Mouse (Mus musculus) stomach, embryonic 15.5 days (tissue): ENCODE results near the gene Id1. TPM values are rescaled to one million over a fixed set of nuclear protein-coding genes. Genes with fewer than 3 reads are reported as not detected.

Source experiments
- ATAC-seq: fragments of 200-750 bp; cut with Nextera tagmentation; 2 replicates; pipeline ENCODE4 v1.8.0; 2017; ENCODE audit warnings: low read depth, moderate number of reproducible peaks, moderate TSS enrichment; ENCODE audit not compliant: insufficient read depth, low FRiP score
- H3K27ac ChIP-seq: fragments of 300-500 bp; sonication (generic); 2 replicates; pipeline ENCODE4 v1.5.1; 2015; ENCODE audit warnings: mild to moderate bottlenecking, inconsistent platforms
- H3K27me3 ChIP-seq: fragments of 300-500 bp; sonication (generic); replicated peaks from 2 replicates; pipeline ENCODE4 v1.6.1; 2015; ENCODE audit warnings: inconsistent platforms
- H3K36me3 ChIP-seq: fragments of 300-500 bp; sonication (generic); 2 replicates; pipeline ENCODE4 v1.6.1; 2015; ENCODE audit warnings: inconsistent platforms
- H3K4me1 ChIP-seq: fragments of 300-500 bp; sonication (generic); 2 replicates; pipeline ENCODE4 v1.6.1; 2015; ENCODE audit warnings: inconsistent platforms
- H3K4me2 ChIP-seq: fragments of 300-500 bp; sonication (generic); 2 replicates; pipeline ENCODE4 v1.6.1; 2015; ENCODE audit warnings: mild to moderate bottlenecking, inconsistent platforms
- H3K4me3 ChIP-seq: fragments of 300-500 bp; sonication (generic); replicated peaks from 2 replicates; pipeline ENCODE4 v1.5.1; 2015; ENCODE audit warnings: inconsistent platforms
- H3K9ac ChIP-seq: fragments of 300-500 bp; sonication (generic); 2 replicates; pipeline ENCODE4 v1.6.1; 2015; ENCODE audit warnings: inconsistent platforms
- H3K9me3 ChIP-seq: fragments of 300-500 bp; sonication (generic); 2 replicates; pipeline ENCODE4 v1.6.1; 2016; ENCODE audit warnings: inconsistent platforms
- WGBS: fragments of 180-500 bp; shearing (Covaris S2); methylation state at CpG from one replicate; pipeline ENCODE4 v1.1.7; 2015; 5-methylcytosine and 5-hydroxymethylcytosine counted together
- polyA plus RNA-seq: library from polyadenylated mRNA; unstranded; fragments of >200 nt; fragmentation: Nextera tagmentation; extraction: Ambion mirVana; gene quantifications from 2 replicates; pipeline ENCODE4 v1.2.1, GENCODE M21; 2015

The Id1 gene
- 117 and 138 TPM in 2 replicates for polyA plus RNA-seq

DNA sequence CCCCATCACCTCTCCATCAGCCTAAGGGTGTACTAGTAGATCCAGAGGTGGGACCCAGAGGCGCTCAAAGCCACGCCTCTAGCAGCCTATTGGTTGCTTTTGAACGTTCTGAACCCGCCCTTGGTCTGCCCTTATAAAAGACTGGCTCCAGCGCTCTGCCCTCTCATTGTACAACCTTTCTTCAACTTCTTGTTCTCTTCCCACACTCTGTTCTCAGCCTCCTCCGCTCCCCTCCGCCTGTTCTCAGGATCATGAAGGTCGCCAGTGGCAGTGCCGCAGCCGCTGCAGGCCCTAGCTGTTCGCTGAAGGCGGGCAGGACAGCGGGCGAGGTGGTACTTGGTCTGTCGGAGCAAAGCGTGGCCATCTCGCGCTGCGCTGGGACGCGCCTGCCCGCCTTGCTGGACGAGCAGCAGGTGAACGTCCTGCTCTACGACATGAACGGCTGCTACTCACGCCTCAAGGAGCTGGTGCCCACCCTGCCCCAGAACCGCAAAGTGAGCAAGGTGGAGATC, at the start of gene Id1:
Gene Id1 (plus strand): TSS at position 162 of the 512 bp plus-strand sequence.
- no peaks in the 10 kb centered on the region for H3K9me3 ChIP-seq
- no peaks in the 10 kb centered on the region for H3K27me3 ChIP-seq
- peak within 1 kb of the TSS; percentile 75 for H3K4me3 ChIP-seq
- H3K27ac ChIP-seq = peak within 1 kb of the TSS; percentile 91
- peaks cover 43% of the 10 kb centered on the region for H3K4me1 ChIP-seq
- peak; percentile 65 for ATAC-seq
- no peaks in the 10 kb centered on the region for H3K36me3 ChIP-seq
- H3K4me2 ChIP-seq = peak within 1 kb of the TSS; percentile 85
- WGBS = 0% methylated on average over 28 of the region's 28 CpGs
- H3K9ac ChIP-seq = peak within 1 kb of the TSS; percentile 82

DNA sequence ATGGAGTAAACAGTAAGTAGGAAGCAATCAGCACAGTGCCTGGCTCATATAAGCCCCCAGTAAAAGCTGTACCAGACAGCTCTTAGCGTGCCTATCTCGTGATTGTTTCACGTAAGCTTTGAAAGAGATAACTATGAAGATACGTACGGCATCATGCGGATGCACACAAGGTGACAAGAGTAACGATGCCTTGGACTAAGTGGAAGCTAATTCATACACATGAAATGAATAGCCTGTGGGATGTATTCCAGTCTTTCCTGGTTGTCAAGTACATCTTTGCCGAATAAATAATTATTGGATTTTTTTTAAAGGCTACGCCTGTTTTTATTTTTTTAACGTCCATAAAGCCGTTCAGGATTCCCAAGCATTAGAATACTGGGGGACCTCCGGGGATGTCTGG, 49.7 kb upstream of the Id1 start:
- no peak for ATAC-seq
- Histone ChIP-seq H3K27ac (peak overlapping the region; percentile 55), H3K4me3 (peak overlapping the region; percentile 12), H3K4me1 (no peaks in the 10 kb centered on the region), H3K27me3 (no peaks in the 10 kb centered on the region), H3K9me3 (no peaks in the 10 kb centered on the region), H3K36me3 (peaks cover 76% of the 10 kb centered on the region), H3K4me2 (peak overlapping the region; percentile 17), H3K9ac (no peak overlapping the region)
- WGBS = 58% methylated on average over 12 of the region's 12 CpGs

DNA sequence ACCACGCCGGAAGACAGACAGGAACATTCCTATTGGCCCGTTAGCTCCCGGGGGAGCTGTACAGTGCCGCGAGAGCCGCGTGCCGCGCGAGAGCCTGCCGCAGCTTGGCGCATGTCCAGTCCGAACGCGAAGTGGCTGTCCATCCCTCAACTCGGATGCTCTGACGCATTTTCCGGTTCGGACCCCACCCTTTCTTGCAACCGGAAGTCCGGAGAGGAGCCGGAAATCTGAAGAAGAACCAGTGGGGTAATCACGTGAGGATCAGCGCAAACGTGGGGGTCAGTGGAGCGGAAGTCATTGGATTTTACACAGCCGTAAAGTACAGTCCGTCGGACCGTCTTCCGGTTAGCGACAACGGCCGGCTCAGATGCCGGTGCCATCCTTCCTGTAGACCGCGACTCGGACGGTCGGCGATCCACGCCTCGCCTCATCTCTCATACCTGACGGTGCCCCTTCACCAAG, 49.2 kb upstream of the Id1 start, which contains the start of gene Mcts2:
Gene Mcts2 (plus strand): TSS at position 230 of the 462 bp plus-strand sequence.
- H3K27me3 ChIP-seq = no peaks in the 10 kb centered on the region
- H3K9me3 ChIP-seq = no peaks in the 10 kb centered on the region
- peak; percentile 97 for ATAC-seq
- no peaks in the 10 kb centered on the region for H3K4me1 ChIP-seq
- WGBS = 45% methylated on average over 45 of the region's 45 CpGs
- H3K27ac ChIP-seq = peak within 1 kb of the TSS; percentile 55
- H3K9ac ChIP-seq = peak within 1 kb of the TSS; percentile 23; the same call in 1 of the 2 replicates
- peak within 1 kb of the TSS; percentile 61 for H3K4me2 ChIP-seq
- H3K36me3 ChIP-seq = peaks cover 71% of the 10 kb centered on the region
- peak within 1 kb of the TSS; percentile 46 for H3K4me3 ChIP-seq

DNA sequence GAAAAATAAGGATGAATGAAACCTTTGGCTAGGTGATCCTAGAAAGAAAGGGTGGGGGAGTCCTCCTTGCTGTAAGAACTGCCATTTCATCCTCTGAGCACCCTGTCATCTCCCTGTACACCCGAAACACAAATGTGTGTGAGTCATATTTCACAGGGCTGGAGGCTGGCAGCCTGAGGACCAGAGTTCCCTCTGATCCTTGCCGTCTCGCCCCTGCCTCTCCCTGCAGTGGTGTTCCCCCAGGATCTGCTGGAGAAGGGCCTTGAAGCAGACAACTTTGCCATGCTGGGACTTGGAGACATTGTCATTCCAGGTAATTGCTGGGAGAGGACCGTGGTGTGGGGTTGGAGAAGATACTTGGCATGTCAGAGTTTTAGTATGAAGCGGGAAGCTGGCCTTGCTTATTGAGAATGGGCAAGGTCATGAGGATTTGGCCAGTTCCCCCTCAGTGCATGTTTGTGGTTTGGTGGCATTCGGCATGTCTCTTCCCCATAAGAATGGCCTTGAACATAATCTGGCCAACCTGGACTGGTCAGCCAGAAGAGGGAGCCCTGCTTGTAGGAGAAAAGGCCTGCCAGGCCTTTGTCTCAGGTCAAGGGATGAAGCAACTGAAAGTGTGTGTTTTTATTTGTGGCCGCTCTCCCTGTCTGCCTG, 44.4 kb upstream of the Id1 start:
- Histone ChIP-seq H3K27me3 (no peaks in the 10 kb centered on the region), H3K4me2 (no peak overlapping the region), H3K9me3 (no peaks in the 10 kb centered on the region), H3K36me3 (peaks cover 38% of the 10 kb centered on the region), H3K4me3 (no peak overlapping the region), H3K9ac (no peak overlapping the region), H3K4me1 (peaks cover 4% of the 10 kb centered on the region; the same call in 1 of the 2 replicates), H3K27ac (no peak overlapping the region)
- ATAC-seq = no peak
- WGBS = 69% methylated on average over 7 of the region's 7 CpGs

DNA sequence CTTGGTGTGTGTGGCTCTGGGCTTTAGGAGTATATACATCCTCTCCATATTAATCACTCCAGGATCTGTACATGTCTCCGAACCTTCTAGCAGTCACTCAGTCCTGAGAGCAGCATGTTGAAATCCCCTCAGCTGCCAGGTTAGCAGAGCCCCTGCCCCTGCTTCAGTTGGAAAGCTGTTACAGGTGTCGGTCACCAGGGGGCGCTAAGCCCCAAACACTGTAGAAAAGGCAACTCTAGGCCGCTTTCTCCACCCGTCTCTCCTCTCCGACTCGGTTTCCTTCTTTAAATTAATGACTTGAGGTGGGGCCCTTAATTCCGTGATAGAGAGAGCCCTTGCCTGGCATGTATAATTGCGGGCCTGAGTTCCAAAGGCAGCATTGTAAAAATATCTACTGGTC, 42.8 kb upstream of the Id1 start:
- Histone ChIP-seq H3K9me3 (no peaks in the 10 kb centered on the region), H3K4me1 (peaks cover 8% of the 10 kb centered on the region), H3K9ac (no peak overlapping the region), H3K36me3 (peaks cover 28% of the 10 kb centered on the region), H3K27ac (0 out of 2 replicates have a peak overlapping the region, but pooled peaks have one; percentile 46), H3K27me3 (no peaks in the 10 kb centered on the region), H3K4me3 (no peak overlapping the region; the same call in 1 of the 2 replicates), H3K4me2 (peak overlapping the region; percentile 33)
- 13% methylated on average over 9 of the region's 9 CpGs for WGBS
- ATAC-seq = no peak

DNA sequence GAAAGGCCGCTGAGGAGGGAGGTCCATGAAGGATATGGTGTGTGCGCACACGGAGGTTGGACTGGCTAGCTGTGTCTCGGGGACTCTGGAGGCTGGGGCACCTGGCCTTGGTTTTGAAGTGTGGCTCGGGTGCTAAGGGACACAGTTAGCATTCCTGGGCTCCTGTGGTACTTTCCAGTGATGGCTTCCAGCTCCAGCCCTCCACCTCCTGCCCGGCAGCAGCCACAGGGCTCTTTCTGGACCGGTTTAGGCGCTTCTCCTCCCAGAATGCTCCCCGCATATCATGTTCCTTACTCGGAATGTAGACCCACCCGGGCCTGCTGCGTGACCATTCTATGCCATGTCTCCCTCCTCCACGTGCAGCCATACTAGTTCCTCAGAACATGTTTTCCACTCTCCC, 42.3 kb upstream of the Id1 start:
- 83% methylated on average over 13 of the region's 13 CpGs for WGBS
- peaks cover 26% of the 10 kb centered on the region for H3K36me3 ChIP-seq

DNA sequence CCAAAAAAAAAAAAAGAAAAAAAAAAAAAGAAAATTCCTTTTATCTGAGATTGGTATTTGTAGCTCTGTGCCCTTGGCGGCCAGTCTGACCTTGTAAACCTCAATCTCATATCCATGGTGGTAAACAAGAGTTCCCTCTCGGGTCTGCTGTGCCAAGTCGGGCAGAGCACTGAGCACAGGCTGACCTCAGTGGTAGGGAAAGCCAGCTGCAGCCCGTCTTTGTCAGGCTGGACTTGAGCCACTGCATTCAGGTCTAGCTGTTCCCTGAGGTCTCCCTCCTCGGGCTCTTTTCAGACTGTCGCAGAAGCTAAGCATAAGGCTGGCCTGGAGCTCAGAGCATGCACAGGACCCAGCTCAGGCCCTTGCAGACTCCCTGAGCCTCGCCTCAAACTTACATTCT, 41.3 kb upstream of the Id1 start:
- 57% methylated on average over 7 of the region's 7 CpGs for WGBS
- Histone ChIP-seq H3K27me3 (no peaks in the 10 kb centered on the region), H3K9me3 (no peaks in the 10 kb centered on the region), H3K4me2 (no peak overlapping the region), H3K4me3 (no peak overlapping the region), H3K36me3 (peaks cover 17% of the 10 kb centered on the region), H3K27ac (no peak overlapping the region), H3K4me1 (peaks cover 8% of the 10 kb centered on the region), H3K9ac (no peak overlapping the region)
- ATAC-seq = no peak

More for the DNA sequence above, 42.3 kb upstream of the Id1 start:
- no peak for ATAC-seq
- Histone ChIP-seq H3K27me3 (no peaks in the 10 kb centered on the region), H3K9ac (no peak overlapping the region), H3K9me3 (no peaks in the 10 kb centered on the region), H3K4me1 (peaks cover 8% of the 10 kb centered on the region), H3K4me3 (no peak overlapping the region; the same call in 1 of the 2 replicates), H3K4me2 (peak overlapping the region; percentile 33), H3K27ac (peak overlapping the region; percentile 46; the same call in 1 of the 2 replicates)

DNA sequence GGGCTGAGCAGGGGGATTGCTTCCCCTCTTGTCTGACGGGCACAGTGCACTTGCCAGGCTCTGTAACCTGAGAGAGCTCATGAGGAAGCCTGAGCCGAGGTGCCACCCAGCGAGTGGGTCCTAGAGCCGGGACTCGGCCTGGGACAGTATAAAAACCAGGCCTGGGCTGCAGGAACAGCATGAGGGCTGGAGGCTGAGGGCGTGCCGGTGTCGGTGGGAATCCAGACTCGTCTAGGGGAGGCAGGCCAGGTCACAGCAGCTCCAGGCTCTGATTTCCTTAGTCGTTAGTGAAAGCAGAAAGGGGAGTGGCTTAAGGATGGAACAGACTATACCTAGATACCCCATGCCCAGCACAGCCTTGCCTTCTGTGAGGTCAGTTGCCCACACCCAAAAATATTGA, 40.0 kb upstream of the Id1 start:
- Histone ChIP-seq H3K9ac (no peak overlapping the region), H3K4me2 (no peak overlapping the region), H3K27ac (peak overlapping the region; percentile 70; the same call in 1 of the 2 replicates), H3K27me3 (no peaks in the 10 kb centered on the region), H3K9me3 (no peaks in the 10 kb centered on the region), H3K4me1 (peaks cover 8% of the 10 kb centered on the region), H3K36me3 (peaks cover 30% of the 10 kb centered on the region), H3K4me3 (no peak overlapping the region)
- 76% methylated on average over 10 of the region's 10 CpGs for WGBS
- ATAC-seq = no peak

DNA sequence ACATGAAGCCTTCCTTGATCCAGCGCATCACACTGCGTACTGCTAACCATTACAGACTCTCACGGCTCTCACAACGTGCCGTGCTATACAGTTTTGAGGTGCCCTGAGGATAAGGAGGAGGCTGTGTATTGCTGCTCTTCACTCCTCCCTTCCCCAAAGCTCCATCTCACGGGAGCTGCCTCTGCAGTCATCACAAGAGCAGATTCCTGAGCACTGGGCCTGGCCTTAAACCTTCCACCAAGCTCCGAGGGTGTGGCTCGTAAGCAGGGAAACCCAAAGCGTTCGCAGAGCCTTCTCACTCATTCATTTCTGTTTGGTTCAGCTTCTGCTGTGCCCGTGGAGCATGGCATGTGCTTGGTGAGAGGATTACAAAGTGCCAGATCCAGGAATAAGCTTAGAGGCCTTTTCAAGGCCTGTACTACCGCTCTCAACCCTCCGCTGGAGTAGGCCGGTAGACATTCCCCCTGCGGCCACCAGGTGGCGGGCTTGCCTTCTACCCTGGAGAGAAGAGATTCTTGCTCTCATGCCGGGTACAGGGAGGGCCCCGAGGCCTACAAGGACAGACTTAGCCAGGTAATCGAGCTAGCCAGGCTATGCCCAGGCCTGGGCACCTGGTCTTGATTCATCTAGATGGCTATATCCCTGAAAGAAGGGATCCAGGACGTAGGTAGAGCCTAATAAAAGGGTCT, 39.4 kb upstream of the Id1 start:
- Histone ChIP-seq H3K27ac (peak overlapping the region; percentile 70), H3K4me2 (no peak overlapping the region), H3K9ac (peak overlapping the region; percentile 24; the same call in 1 of the 2 replicates), H3K4me3 (no peak overlapping the region), H3K4me1 (peaks cover 8% of the 10 kb centered on the region), H3K27me3 (no peaks in the 10 kb centered on the region), H3K9me3 (no peaks in the 10 kb centered on the region), H3K36me3 (peaks cover 36% of the 10 kb centered on the region)
- 40% methylated on average over 20 of the region's 20 CpGs for WGBS
- ATAC-seq = peak; percentile 37

DNA sequence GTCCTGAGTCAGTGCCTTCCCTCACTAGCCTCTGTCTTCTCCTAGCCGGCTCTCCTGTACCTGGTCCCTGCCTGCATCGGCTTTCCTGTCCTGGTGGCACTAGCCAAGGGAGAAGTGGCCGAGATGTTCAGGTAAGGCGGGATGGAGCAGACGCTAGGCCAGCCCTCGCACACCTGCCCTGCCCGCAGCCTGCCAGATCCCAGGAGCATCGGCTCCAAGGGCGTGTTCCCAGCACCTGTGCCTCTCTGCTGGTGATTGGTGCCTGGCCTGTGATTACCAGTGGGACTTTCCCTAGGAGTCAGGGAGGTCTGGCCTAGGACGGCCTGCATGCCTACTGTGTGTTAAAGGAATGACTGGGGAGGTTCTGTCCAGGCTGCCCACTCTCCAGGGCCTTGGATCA, 35.9 kb upstream of the Id1 start:
- H3K36me3 ChIP-seq = peaks cover 57% of the 10 kb centered on the region
- H3K27ac ChIP-seq = 0 out of 2 replicates have a peak overlapping the region, but pooled peaks have one; percentile 18

DNA sequence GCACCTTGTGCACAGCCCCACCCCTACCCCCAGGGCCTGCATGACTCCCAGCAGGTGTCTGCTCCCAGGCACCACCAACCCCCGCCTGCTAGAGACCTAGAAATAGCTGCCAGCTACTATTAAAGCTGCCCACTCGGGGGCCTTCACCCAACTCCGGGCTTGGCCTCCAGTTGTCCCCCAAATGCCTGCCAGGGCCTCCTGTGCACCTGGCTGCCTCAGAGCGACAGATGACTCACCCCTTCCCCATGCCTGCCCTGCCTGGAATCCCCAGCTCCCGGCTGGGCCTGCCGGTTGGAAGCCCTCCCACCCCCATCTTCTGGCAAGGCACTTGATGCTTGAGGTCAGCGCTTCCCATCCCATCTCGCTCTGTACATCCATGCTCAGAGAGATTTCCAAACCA, 35.3 kb upstream of the Id1 start:
- Histone ChIP-seq H3K27ac (no peak overlapping the region), H3K4me2 (no peak overlapping the region), H3K27me3 (no peaks in the 10 kb centered on the region), H3K4me1 (peaks cover 9% of the 10 kb centered on the region), H3K4me3 (no peak overlapping the region), H3K36me3 (peaks cover 55% of the 10 kb centered on the region), H3K9me3 (no peaks in the 10 kb centered on the region), H3K9ac (no peak overlapping the region)
- no peak for ATAC-seq
- 86% methylated on average over 8 of the region's 8 CpGs for WGBS

More for the DNA sequence above, 35.9 kb upstream of the Id1 start:
- Histone ChIP-seq H3K4me2 (no peak overlapping the region), H3K4me3 (no peak overlapping the region), H3K9ac (no peak overlapping the region), H3K9me3 (no peaks in the 10 kb centered on the region), H3K27me3 (no peaks in the 10 kb centered on the region), H3K4me1 (peaks cover 8% of the 10 kb centered on the region)
- WGBS = 88% methylated on average over 10 of the region's 10 CpGs
- ATAC-seq = peak; percentile 7; the same call in 1 of the 2 replicates
